Mouse (Mus musculus) heart, postnatal 0 days (tissue): ENCODE results near the gene Arpc3.

Experiments used
- CTCF ChIP-seq: IDR thresholded peaks from 2 replicates; pipeline ENCODE4 v1.5.1; 2016; ENCODE audit warnings: antibody characterized with exemption, control low read depth, low read depth
- EP300 ChIP-seq: IDR thresholded peaks from 2 replicates; pipeline ENCODE4 v1.6.1; 2016; ENCODE audit warnings: antibody characterized with exemption, low read depth

DNA sequence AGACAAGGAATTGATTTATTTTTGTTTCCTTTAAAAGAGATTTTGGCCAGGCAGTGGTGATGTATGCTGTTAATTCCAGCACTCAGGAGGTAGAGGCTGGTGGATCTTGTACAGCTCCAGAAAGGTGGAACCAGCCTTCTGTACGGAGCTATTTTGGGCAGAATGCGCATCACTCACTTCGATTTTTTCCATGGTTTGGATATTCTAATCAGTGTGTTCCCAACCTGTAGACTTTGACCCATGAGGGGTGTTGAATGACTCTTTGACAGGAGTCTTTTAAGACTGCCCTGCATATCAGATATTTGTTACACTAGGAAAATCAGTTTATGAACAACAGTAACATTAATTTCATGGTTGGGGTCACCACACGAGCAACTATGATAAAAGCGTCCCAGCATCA, 59.6 kb downstream of the Arpc3 start:
- TF ChIP-seq CTCF (no peak), EP300 (no peak)
